Mouse (Mus musculus) kidney, adult 2 months (tissue): ENCODE data around the gene Plekhf1.

Experiments
- CTCF ChIP-seq: fragments of 200-500 bp; conservative IDR thresholded peaks from 2 replicates; pipeline ENCODE4 v1.5.1; 2011; ENCODE audit warnings: low read depth, mild to moderate bottlenecking, control low read depth, low read length, moderate library complexity, mixed read lengths; ENCODE audit not compliant: insufficient read depth, insufficient read length
- POLR2A ChIP-seq: fragments of 200-500 bp; IDR thresholded peaks from one replicate; pipeline ENCODE4 v1.6.1; 2011; ENCODE audit warnings: low read depth, low read length, control low read depth

GRCm38 (mm10) chr7:38271511-38271811 lies 43.6 kb upstream of the Plekhf1 start:
- TF ChIP-seq CTCF (no peak), POLR2A (no peak)
